Mouse (Mus musculus) CH12F3 (cell line): ENCODE measurements around the gene Arhgap24.

Experiments used
- in situ Hi-C: fragments of 300-500 bp; cut with MboI; formaldehyde crosslinking; loops from 2 replicates; pipeline ENCODE4 v1.14.3; 2020; ENCODE audit warnings: low sequenced_read_pairs

Arhgap24 gene

GRCm38 (mm10) chr5:102667754-102668575 lies 186.8 kb downstream of the Arhgap24 start:
- in situ Hi-C loops = no loop called here

- in situ Hi-C loops = no loop called here
Observed at GRCm38 (mm10) chr5:102670206-102670605, 189.0 kb downstream of the Arhgap24 start.

- in situ Hi-C loops = no loop called here
Observed at GRCm38 (mm10) chr5:102670731-102671345, 189.6 kb downstream of the Arhgap24 start.

- in situ Hi-C loops = no loop called here
Observed at GRCm38 (mm10) chr5:102675326-102675725, 194.1 kb downstream of the Arhgap24 start.

- in situ Hi-C loops = no loop called here
Observed at GRCm38 (mm10) chr5:102677176-102677575, 196.0 kb downstream of the Arhgap24 start.

GRCm38 (mm10) chr5:102687673-102688072 lies 206.5 kb downstream of the Arhgap24 start:
- in situ Hi-C loops = no loop called here

- in situ Hi-C loops = loop anchor here (10.0 kb wide), 1 partner anchor 488 kb away; no protein-coding TSS in a partner anchor
Observed at GRCm38 (mm10) chr5:102692487-102692886, 211.3 kb downstream of the Arhgap24 start.

GRCm38 (mm10) chr5:102693192-102693591 lies 212.0 kb downstream of the Arhgap24 start:
- in situ Hi-C loops = loop anchor here (10.0 kb wide), 1 partner anchor 488 kb away; no protein-coding TSS in a partner anchor

- in situ Hi-C loops = loop anchor here (10.0 kb wide), 1 partner anchor 489 kb away; no protein-coding TSS in a partner anchor
Observed at GRCm38 (mm10) chr5:102693871-102694270, 212.7 kb downstream of the Arhgap24 start.

- in situ Hi-C loops = loop anchor here (10.0 kb wide), 1 partner anchor 493 kb away; no protein-coding TSS in a partner anchor
Observed at GRCm38 (mm10) chr5:102697784-102698183, 216.6 kb downstream of the Arhgap24 start.

GRCm38 (mm10) chr5:102698396-102698795 lies 217.2 kb downstream of the Arhgap24 start:
- in situ Hi-C loops = loop anchor here (10.0 kb wide), 1 partner anchor 494 kb away; no protein-coding TSS in a partner anchor

- in situ Hi-C loops = loop anchor here (10.0 kb wide), 1 partner anchor 494 kb away; no protein-coding TSS in a partner anchor
Observed at GRCm38 (mm10) chr5:102698891-102699290, 217.7 kb downstream of the Arhgap24 start.

GRCm38 (mm10) chr5:102702581-102702980 lies 221.4 kb downstream of the Arhgap24 start:
- in situ Hi-C loops = no loop called here

GRCm38 (mm10) chr5:102703325-102704099 lies 222.3 kb downstream of the Arhgap24 start:
- in situ Hi-C loops = no loop called here

- in situ Hi-C loops = no loop called here
Observed at GRCm38 (mm10) chr5:102705170-102705569, 224.0 kb downstream of the Arhgap24 start.

GRCm38 (mm10) chr5:102710336-102710735 lies 229.1 kb downstream of the Arhgap24 start:
- in situ Hi-C loops = no loop called here

GRCm38 (mm10) chr5:102719368-102719972 lies 238.3 kb downstream of the Arhgap24 start:
- in situ Hi-C loops = no loop called here

- in situ Hi-C loops = no loop called here
Observed at GRCm38 (mm10) chr5:102723558-102723957, 242.4 kb downstream of the Arhgap24 start.

GRCm38 (mm10) chr5:102724813-102725348 lies 243.7 kb downstream of the Arhgap24 start:
- in situ Hi-C loops = no loop called here

GRCm38 (mm10) chr5:102725365-102725764 lies 244.2 kb downstream of the Arhgap24 start:
- in situ Hi-C loops = no loop called here
